Mouse (Mus musculus) heart, embryonic 12.5 days (tissue): ENCODE data around the gene Wars. TPM values are rescaled to one million over a fixed set of nuclear protein-coding genes. Genes with fewer than 3 reads are reported as not detected.

Experiments
- ATAC-seq: fragments of 200-750 bp; cut with Nextera tagmentation; 2 replicates; pipeline ENCODE4 v1.8.0; 2017; ENCODE audit warnings: moderate TSS enrichment, moderate library complexity; ENCODE audit not compliant: insufficient number of reproducible peaks, low FRiP score
- H3K27ac ChIP-seq: fragments of 300-500 bp; sonication (generic); 2 replicates; pipeline ENCODE4 v1.5.1; 2016; ENCODE audit warnings: mild to moderate bottlenecking, moderate library complexity; ENCODE audit not compliant: poor library complexity, severe bottlenecking
- H3K27me3 ChIP-seq: fragments of 300-500 bp; sonication (generic); replicated peaks from 2 replicates; pipeline ENCODE4 v1.6.1; 2016; ENCODE audit warnings: mild to moderate bottlenecking, moderate library complexity
- H3K36me3 ChIP-seq: fragments of 300-500 bp; sonication (generic); 2 replicates; pipeline ENCODE4 v1.6.1; 2016; ENCODE audit warnings: mild to moderate bottlenecking, moderate library complexity
- H3K4me1 ChIP-seq: fragments of 300-500 bp; sonication (generic); replicated peaks from 2 replicates; pipeline ENCODE4 v1.6.1; 2016; ENCODE audit warnings: mild to moderate bottlenecking
- H3K4me2 ChIP-seq: fragments of 300-500 bp; sonication (generic); 2 replicates; pipeline ENCODE4 v1.6.1; 2016; ENCODE audit warnings: mild to moderate bottlenecking, moderate library complexity
- H3K4me3 ChIP-seq: fragments of 300-500 bp; sonication (generic); 2 replicates; pipeline ENCODE4 v1.5.1; 2016; ENCODE audit warnings: mild to moderate bottlenecking
- H3K9ac ChIP-seq: fragments of 300-500 bp; sonication (generic); 2 replicates; pipeline ENCODE4 v1.6.1; 2016; ENCODE audit warnings: mild to moderate bottlenecking, moderate library complexity
- H3K9me3 ChIP-seq: fragments of 300-500 bp; sonication (generic); replicated peaks from 2 replicates; pipeline ENCODE4 v1.6.1; 2016; ENCODE audit warnings: mild to moderate bottlenecking, moderate library complexity
- WGBS: fragments of 180-500 bp; shearing (Covaris S2); methylation state at CpG from one replicate; pipeline ENCODE4 v1.1.7; 2016; 5-methylcytosine and 5-hydroxymethylcytosine counted together
- polyA plus RNA-seq: library from polyadenylated mRNA; unstranded; fragments of >200 nt; fragmentation: Nextera tagmentation; extraction: Ambion mirVana; gene quantifications from 2 replicates; pipeline ENCODE4 v1.2.1, GENCODE M21; 2016

Gene Wars
- polyA plus RNA-seq, 1 experiment from 2014 or later = 71.5 TPM

DNA sequence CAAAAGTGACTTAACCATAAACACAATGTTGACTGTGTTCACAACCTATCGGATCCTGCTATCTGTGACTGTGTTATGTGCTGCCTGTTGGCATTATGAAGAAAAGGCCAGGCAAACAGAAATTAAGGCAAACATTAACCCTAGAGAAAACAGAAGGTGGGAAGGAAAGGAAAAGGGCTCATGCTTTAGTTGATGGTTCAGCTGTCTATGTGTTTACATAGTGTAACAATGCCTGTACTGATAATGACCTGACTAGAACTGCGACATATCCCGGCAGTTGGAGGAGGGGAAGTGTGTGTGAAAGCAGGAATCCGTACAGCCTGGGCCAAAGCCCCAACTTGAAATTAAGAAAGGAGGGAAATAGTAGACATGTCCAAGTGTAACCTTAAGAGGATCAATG is 6.9 kb downstream of the Wars start:
- Histone ChIP-seq H3K4me1 (0 out of 2 replicates have a peak, but pooled peaks cover 3% of the 10 kb centered on the region), H3K27me3 (no peaks in the 10 kb centered on the region), H3K4me3 (no peak overlapping the region), H3K9ac (no peak overlapping the region), H3K36me3 (peaks cover 73% of the 10 kb centered on the region), H3K4me2 (no peak overlapping the region), H3K9me3 (no peaks in the 10 kb centered on the region), H3K27ac (no peak overlapping the region)
- no peak for ATAC-seq
- 74% methylated on average over 4 of the region's 4 CpGs for WGBS

- no peaks in the 10 kb centered on the region for H3K4me1 ChIP-seq
- no peak overlapping the region for H3K4me2 ChIP-seq
- no peak for ATAC-seq
- H3K4me3 ChIP-seq = no peak overlapping the region
- no peaks in the 10 kb centered on the region for H3K27me3 ChIP-seq
- no peak overlapping the region for H3K9ac ChIP-seq
- peaks cover 82% of the 10 kb centered on the region for H3K36me3 ChIP-seq
- H3K27ac ChIP-seq = no peak overlapping the region
- WGBS = 84% methylated on average over 1 of the region's 1 CpGs
- H3K9me3 ChIP-seq = no peaks in the 10 kb centered on the region
Observed at GRCm38 (mm10) chr12:108885906-108886305, 8.1 kb downstream of the Wars start.

DNA sequence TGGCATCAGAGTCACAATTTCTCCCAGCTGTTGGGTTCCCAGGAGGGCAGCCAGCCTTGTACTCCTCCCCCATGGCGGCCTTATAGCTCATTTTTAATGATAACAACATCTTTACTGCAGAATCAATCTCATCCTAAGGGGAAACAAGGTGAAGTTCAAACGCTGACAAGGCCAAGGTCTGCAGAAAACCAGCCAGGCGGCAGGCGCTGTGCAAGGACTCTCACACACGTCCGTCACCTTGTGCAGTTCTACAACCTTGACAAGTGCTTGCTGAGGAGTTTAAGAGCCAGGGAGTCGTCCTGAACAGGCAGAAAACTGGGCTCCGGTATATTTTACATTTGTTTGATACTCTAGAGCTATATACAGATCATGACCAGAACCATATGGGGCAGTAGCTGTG is 11.2 kb downstream of the Wars start:
- H3K36me3 ChIP-seq = peaks cover 84% of the 10 kb centered on the region
- H3K4me1 ChIP-seq = no peaks in the 10 kb centered on the region
- no peak overlapping the region for H3K4me3 ChIP-seq
- no peak for ATAC-seq
- no peak overlapping the region for H3K4me2 ChIP-seq
- WGBS = 81% methylated on average over 8 of the region's 8 CpGs
- H3K27me3 ChIP-seq = no peaks in the 10 kb centered on the region
- H3K27ac ChIP-seq = no peak overlapping the region
- H3K9me3 ChIP-seq = no peaks in the 10 kb centered on the region
- no peak overlapping the region for H3K9ac ChIP-seq

- Histone ChIP-seq H3K9ac (no peak overlapping the region), H3K27ac (no peak overlapping the region), H3K4me1 (no peaks in the 10 kb centered on the region), H3K27me3 (no peaks in the 10 kb centered on the region), H3K9me3 (no peaks in the 10 kb centered on the region), H3K4me3 (no peak overlapping the region), H3K36me3 (peaks cover 74% of the 10 kb centered on the region), H3K4me2 (no peak overlapping the region)
- ATAC-seq = no peak
- WGBS = 91% methylated on average over 3 of the region's 3 CpGs
Observed at GRCm38 (mm10) chr12:108881192-108881591, 12.8 kb downstream of the Wars start.

GRCm38 (mm10) chr12:108880606-108881005 is 13.4 kb downstream of the Wars start:
- Histone ChIP-seq H3K36me3 (peaks cover 68% of the 10 kb centered on the region), H3K4me2 (no peak overlapping the region), H3K9ac (no peak overlapping the region), H3K4me1 (no peaks in the 10 kb centered on the region), H3K27me3 (no peaks in the 10 kb centered on the region), H3K27ac (no peak overlapping the region), H3K9me3 (no peaks in the 10 kb centered on the region), H3K4me3 (no peak overlapping the region)
- no peak for ATAC-seq
- 92% methylated on average over 5 of the region's 5 CpGs for WGBS

DNA sequence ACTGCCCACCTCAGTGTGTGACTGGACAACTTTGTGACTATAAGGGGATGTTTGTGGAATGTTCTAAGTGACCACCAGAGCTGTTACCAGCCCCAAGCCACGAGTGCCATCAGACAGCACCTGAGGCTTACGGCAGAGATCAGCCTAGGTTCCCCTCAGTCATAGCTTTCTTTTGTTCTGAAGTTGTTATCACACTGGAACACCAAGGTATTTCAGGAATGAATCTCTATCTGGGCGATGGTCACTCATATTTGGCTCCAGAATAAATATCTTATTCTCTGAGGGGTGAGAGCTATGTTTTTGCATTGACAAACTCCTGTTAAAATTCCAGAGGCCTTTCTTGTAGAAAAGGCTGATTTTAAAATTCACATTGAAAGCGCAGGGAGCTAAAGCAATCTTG is 14.8 kb downstream of the Wars start:
- no peak for ATAC-seq
- no peak overlapping the region for H3K27ac ChIP-seq
- peaks cover 69% of the 10 kb centered on the region for H3K36me3 ChIP-seq
- H3K27me3 ChIP-seq = no peaks in the 10 kb centered on the region
- H3K9ac ChIP-seq = no peak overlapping the region
- no peaks in the 10 kb centered on the region for H3K9me3 ChIP-seq
- 73% methylated on average over 4 of the region's 4 CpGs for WGBS
- H3K4me2 ChIP-seq = no peak overlapping the region
- H3K4me3 ChIP-seq = no peak overlapping the region
- H3K4me1 ChIP-seq = no peaks in the 10 kb centered on the region

- H3K36me3 ChIP-seq = peaks cover 75% of the 10 kb centered on the region
- H3K4me1 ChIP-seq = no peaks in the 10 kb centered on the region
- H3K9me3 ChIP-seq = peaks cover 4% of the 10 kb centered on the region; the same call in 1 of the 2 replicates
- H3K4me3 ChIP-seq = no peak overlapping the region
- no peaks in the 10 kb centered on the region for H3K27me3 ChIP-seq
- WGBS = 81% methylated on average over 5 of the region's 5 CpGs
- no peak overlapping the region for H3K4me2 ChIP-seq
- no peak overlapping the region for H3K27ac ChIP-seq
- H3K9ac ChIP-seq = no peak overlapping the region
- ATAC-seq = no peak
Observed at GRCm38 (mm10) chr12:108873122-108873521, 20.9 kb downstream of the Wars start.

- Histone ChIP-seq H3K9me3 (peaks cover 4% of the 10 kb centered on the region; the same call in 1 of the 2 replicates), H3K9ac (no peak overlapping the region), H3K27me3 (no peaks in the 10 kb centered on the region), H3K4me2 (no peak overlapping the region), H3K4me1 (no peaks in the 10 kb centered on the region; the same call in 1 of the 2 replicates), H3K27ac (no peak overlapping the region), H3K4me3 (no peak overlapping the region), H3K36me3 (peaks cover 89% of the 10 kb centered on the region)
- WGBS = 81% methylated on average over 2 of the region's 2 CpGs
- ATAC-seq = no peak
Observed at GRCm38 (mm10) chr12:108869575-108869974, 24.4 kb downstream of the Wars start.

DNA sequence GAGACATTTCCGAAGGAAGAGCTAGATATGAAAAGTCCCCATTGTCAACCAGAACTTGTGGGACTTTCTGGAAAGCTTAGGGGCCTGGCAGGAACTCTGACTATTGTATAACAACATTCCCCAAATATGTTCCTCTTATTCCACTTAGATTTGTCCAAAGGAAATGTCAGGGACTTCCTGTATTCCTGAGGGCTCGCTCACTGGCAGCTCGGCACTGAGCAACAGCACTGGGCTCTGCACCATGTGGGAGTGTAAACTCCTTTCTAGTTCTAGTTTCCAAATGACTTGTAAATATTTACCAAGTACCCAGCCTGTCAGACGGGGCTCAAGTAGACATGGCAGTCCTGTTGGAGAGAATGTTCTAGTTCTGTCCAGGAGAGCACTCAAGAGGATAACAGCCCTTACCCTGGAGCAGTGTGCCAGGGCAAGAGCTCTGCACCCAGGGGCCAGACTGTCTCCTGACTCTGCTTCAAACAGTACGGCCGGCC is 28.9 kb downstream of the Wars start:
- no peak overlapping the region for H3K4me3 ChIP-seq
- no peak overlapping the region for H3K4me2 ChIP-seq
- peak overlapping the region; percentile 24; the same call in 1 of the 2 replicates for H3K27ac ChIP-seq
- H3K36me3 ChIP-seq = peaks cover 96% of the 10 kb centered on the region
- H3K9me3 ChIP-seq = peaks cover 4% of the 10 kb centered on the region; the same call in 1 of the 2 replicates
- no peaks in the 10 kb centered on the region for H3K27me3 ChIP-seq
- H3K4me1 ChIP-seq = no peaks in the 10 kb centered on the region; the same call in 1 of the 2 replicates
- ATAC-seq = no peak; the same call in 1 of the 2 replicates
- 79% methylated on average over 6 of the region's 6 CpGs for WGBS
- no peak overlapping the region for H3K9ac ChIP-seq

DNA sequence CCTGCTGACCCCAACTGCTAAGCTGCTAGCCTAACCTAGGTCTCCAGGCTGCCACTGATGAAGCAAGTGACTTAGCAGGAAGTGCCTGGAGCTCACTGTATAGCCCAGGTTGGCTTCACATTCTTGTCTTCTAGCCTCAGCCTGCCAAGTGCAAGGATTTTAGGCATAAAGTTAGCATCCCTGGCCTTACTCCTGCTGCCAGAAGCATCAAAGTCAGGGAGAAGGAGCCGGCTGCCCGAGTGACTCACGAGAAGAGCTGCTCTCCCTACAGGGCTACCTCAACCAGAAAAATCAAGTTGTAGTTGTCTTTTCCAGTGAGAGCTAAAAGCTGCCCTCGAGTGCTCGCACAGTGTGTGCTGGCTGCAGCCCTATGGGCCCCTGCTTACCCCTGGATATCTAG is 35.5 kb downstream of the Wars start:
- H3K9me3 ChIP-seq = no peaks in the 10 kb centered on the region
- H3K9ac ChIP-seq = no peak overlapping the region
- ATAC-seq = no peak
- no peaks in the 10 kb centered on the region for H3K27me3 ChIP-seq
- H3K4me1 ChIP-seq = no peaks in the 10 kb centered on the region
- no peak overlapping the region for H3K27ac ChIP-seq
- H3K4me3 ChIP-seq = no peak overlapping the region
- 74% methylated on average over 5 of the region's 5 CpGs for WGBS
- no peak overlapping the region for H3K4me2 ChIP-seq
- peaks cover 45% of the 10 kb centered on the region for H3K36me3 ChIP-seq

DNA sequence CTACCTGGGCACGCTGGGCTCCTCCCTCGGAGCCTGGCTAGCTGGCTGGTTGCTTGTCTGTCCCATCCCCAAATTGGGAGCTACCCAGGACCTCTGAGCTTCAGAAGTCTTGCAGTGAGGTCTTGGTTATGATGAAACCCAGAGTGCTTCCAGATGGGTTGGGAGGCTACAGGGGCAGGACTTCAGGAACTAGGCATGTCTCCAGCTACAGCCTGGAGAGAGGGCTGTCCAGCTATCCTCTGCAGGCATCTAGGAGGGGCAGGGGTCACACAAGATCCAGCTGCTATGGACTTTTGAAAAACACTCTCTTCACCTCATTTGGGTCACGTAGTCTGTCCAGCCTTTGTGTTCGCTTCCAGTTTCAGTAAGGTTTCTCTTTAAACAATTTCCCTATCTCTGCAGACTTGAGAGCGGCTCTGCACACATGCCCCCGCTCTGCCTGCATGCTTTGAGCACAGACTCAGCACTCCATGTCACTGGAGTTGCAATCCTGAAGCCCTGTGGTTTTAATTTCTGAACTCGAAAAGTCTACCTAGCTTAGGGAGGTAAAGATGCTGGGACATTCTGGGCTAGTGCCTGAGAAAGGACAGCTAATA is 36.3 kb downstream of the Wars start:
- H3K9me3 ChIP-seq = no peaks in the 10 kb centered on the region
- no peaks in the 10 kb centered on the region for H3K4me1 ChIP-seq
- no peaks in the 10 kb centered on the region for H3K27me3 ChIP-seq
- no peak overlapping the region for H3K9ac ChIP-seq
- no peak overlapping the region for H3K4me3 ChIP-seq
- H3K4me2 ChIP-seq = no peak overlapping the region
- H3K27ac ChIP-seq = no peak overlapping the region
- ATAC-seq = no peak
- H3K36me3 ChIP-seq = peaks cover 37% of the 10 kb centered on the region
- 77% methylated on average over 7 of the region's 7 CpGs for WGBS

GRCm38 (mm10) chr12:108857109-108857508 is 36.9 kb downstream of the Wars start:
- H3K27me3 ChIP-seq = no peaks in the 10 kb centered on the region
- no peak overlapping the region for H3K27ac ChIP-seq
- H3K4me2 ChIP-seq = no peak overlapping the region
- WGBS = 86% methylated on average over 7 of the region's 7 CpGs
- no peak overlapping the region for H3K4me3 ChIP-seq
- no peaks in the 10 kb centered on the region for H3K9me3 ChIP-seq
- no peak overlapping the region for H3K9ac ChIP-seq
- no peak for ATAC-seq
- peaks cover 31% of the 10 kb centered on the region for H3K36me3 ChIP-seq
- H3K4me1 ChIP-seq = no peaks in the 10 kb centered on the region
